Mouse (Mus musculus) bone marrow, adult 2 months (tissue): ENCODE data around the gene Hoxa9.

Source experiments
- CTCF ChIP-seq: fragments of 200-500 bp; IDR thresholded peaks from 2 replicates; pipeline ENCODE4 v1.5.1; 2011; ENCODE audit warnings: low read length, control low read depth; ENCODE audit not compliant: control insufficient read depth, insufficient read depth
- POLR2A ChIP-seq: fragments of 200-500 bp; IDR thresholded peaks from 2 replicates; pipeline ENCODE4 v1.6.1; 2011; ENCODE audit warnings: low read depth, mild to moderate bottlenecking, control low read depth, low read length, borderline replicate concordance; ENCODE audit not compliant: control insufficient read depth

GRCm38 (mm10) chr6:52233546-52234427 is 2.9 kb upstream of the Hoxa9 start:
- no peak for TF ChIP-seq POLR2A
- no peak for TF ChIP-seq CTCF
